8 mouse cellular contexts compared by ENCODE assay signal in genomic region chr4:145836863-145837440, GRCm38 (mm10). TPM values are rescaled to one million over a fixed set of nuclear protein-coding genes. Genes with fewer than 3 reads are reported as not detected.
DNase-seq lines count a peak whose midpoint lies in the region; ATAC-seq and TF ChIP-seq lines count a peak whose summit lies in the region.
"Not testable (repeated sequence)": the region's sequence is repeated elsewhere in the genome, so short reads cannot be mapped to it uniquely, and the experiment has no call there.
"Had no signal": no experiment of that assay in that cellular context is flagged by ENCODE, and none has a peak within 500 bp of the region (broad histone marks: within the 10 kb centered on the region; RNA-seq: fewer than 3 reads in every experiment).

No protein-coding gene starts in this region.

- H3K9ac ChIP-seq in forebrain, embryonic 13.5 days; heart, embryonic 15.5 days; kidney, embryonic 15.5 days; liver, embryonic 13.5 days; midbrain, embryonic 16.5 days (ENCODE audit: low read depth, low read length); stomach, postnatal 0 days (ENCODE audit: low read length): not testable (repeated sequence)

- not testable (repeated sequence) for TF ChIP-seq EP300 in stomach, postnatal 0 days (optimal IDR thresholded peaks at IDR 0.05)

- DNase-seq in adrenal gland, postnatal 4 days (ENCODE audit: low spot score in 2 of 2), result peak; percentile 5 to 14
- not testable (repeated sequence) for DNase-seq in liver, embryonic 13.5 days
- DNase-seq in stomach, postnatal 0 days (ENCODE audit: low spot score), result peak; percentile 14

- not testable (repeated sequence) for H3K27me3 ChIP-seq in forebrain, embryonic 13.5 days; heart, embryonic 15.5 days; kidney, embryonic 15.5 days; liver, embryonic 13.5 days; midbrain, embryonic 16.5 days (ENCODE audit: control insufficient read depth, insufficient read depth, low read depth, low read length); stomach, postnatal 0 days (ENCODE audit: control insufficient read depth, insufficient read depth, low read length)

- not testable (repeated sequence) for H3K4me1 ChIP-seq in forebrain, embryonic 13.5 days; heart, embryonic 15.5 days (replicated peaks); kidney, embryonic 15.5 days; liver, embryonic 13.5 days (replicated peaks); midbrain, embryonic 16.5 days (ENCODE audit: control insufficient read depth, insufficient read depth, low read length); stomach, postnatal 0 days (replicated peaks; ENCODE audit: control insufficient read depth, insufficient read depth)

- H3K4me3 ChIP-seq in forebrain, embryonic 13.5 days; heart, embryonic 15.5 days; kidney, embryonic 15.5 days (replicated peaks); liver, embryonic 13.5 days (replicated peaks); midbrain, embryonic 16.5 days (ENCODE audit: low read depth, low read length); stomach, postnatal 0 days (ENCODE audit: low read depth, low read length): not testable (repeated sequence)

- WGBS in forebrain, embryonic 13.5 days, result 68% methylated on average over 51 of the region's 75 CpGs
- WGBS in heart, embryonic 15.5 days, result 52% methylated on average over 53 of the region's 75 CpGs
- WGBS in kidney, embryonic 15.5 days, result 67% methylated on average over 53 of the region's 75 CpGs
- 43% methylated on average over 55 of the region's 75 CpGs for WGBS in liver, embryonic 13.5 days (ENCODE audit: insufficient replicate concordance)
- 67% methylated on average over 46 of the region's 75 CpGs for WGBS in midbrain, embryonic 16.5 days
- 62% methylated on average over 45 of the region's 75 CpGs for WGBS in stomach, postnatal 0 days

- H3K36me3 ChIP-seq in forebrain, embryonic 13.5 days (ENCODE audit: poor library complexity, severe bottlenecking); heart, embryonic 15.5 days; kidney, embryonic 15.5 days; liver, embryonic 13.5 days; midbrain, embryonic 16.5 days (ENCODE audit: control insufficient read depth, insufficient read depth, low read length); stomach, postnatal 0 days (ENCODE audit: control insufficient read depth, insufficient read depth, low read length): not testable (repeated sequence)

- H3K27ac ChIP-seq in forebrain, embryonic 13.5 days; heart, embryonic 15.5 days; kidney, embryonic 15.5 days; liver, embryonic 13.5 days; midbrain, embryonic 16.5 days (ENCODE audit: low read length); stomach, postnatal 0 days (replicated peaks): not testable (repeated sequence)

- H3K9me3 ChIP-seq in forebrain, embryonic 13.5 days (replicated peaks), result peaks cover 11% of the 10 kb centered on the region
- H3K9me3 ChIP-seq in heart, embryonic 15.5 days (replicated peaks); stomach, postnatal 0 days (ENCODE audit: control insufficient read depth, low read length): not testable (repeated sequence)
- peaks cover 11% of the 10 kb centered on the region for H3K9me3 ChIP-seq in kidney, embryonic 15.5 days (replicated peaks)
- peaks cover 11% of the 10 kb centered on the region for H3K9me3 ChIP-seq in liver, embryonic 13.5 days (replicated peaks)
- H3K9me3 ChIP-seq in midbrain, embryonic 16.5 days (replicated peaks; ENCODE audit: control insufficient read depth, low read length, poor library complexity, severe bottlenecking), result peaks cover 13% of the 10 kb centered on the region

- H3K4me2 ChIP-seq in forebrain, embryonic 13.5 days; heart, embryonic 15.5 days; kidney, embryonic 15.5 days; liver, embryonic 13.5 days; midbrain, embryonic 16.5 days (ENCODE audit: low read length); stomach, postnatal 0 days (replicated peaks; ENCODE audit: low read depth): not testable (repeated sequence)

- TF ChIP-seq CTCF in stomach, postnatal 0 days (IDR thresholded peaks at IDR 0.05; ENCODE audit: low read depth), result not testable (repeated sequence)

- peak; percentile 81 for ATAC-seq in forebrain, embryonic 13.5 days
- peak; percentile 82 for ATAC-seq in heart, embryonic 15.5 days (replicated peaks; ENCODE audit: insufficient number of reproducible peaks, insufficient read depth, low FRiP score, low read depth)
- peak; percentile 91 for ATAC-seq in kidney, embryonic 15.5 days (replicated peaks; ENCODE audit: low FRiP score)
- ATAC-seq in liver, embryonic 13.5 days (ENCODE audit: low read depth), result peak; percentile 77
- peak; percentile 82 for ATAC-seq in midbrain, embryonic 16.5 days
- ATAC-seq in stomach, postnatal 0 days (ENCODE audit: low FRiP score, low TSS enrichment), result peak; percentile 86

RNA-seq across cellular contexts. Expression of gene Zfp986, which starts 31.6 kb away (rescaled TPM):
- total RNA-seq in adrenal gland, postnatal 4 days (2021), result not detected
- not detected in 2 replicates for polyA plus RNA-seq in forebrain, embryonic 13.5 days (2015; fragmentation: Nextera tagmentation; extraction: Ambion mirVana)
- polyA plus RNA-seq in heart, embryonic 15.5 days (2015; fragmentation: Nextera tagmentation; extraction: Ambion mirVana), result not detected in 2 replicates
- polyA plus RNA-seq in kidney, embryonic 15.5 days (2015; fragmentation: Nextera tagmentation; extraction: Ambion mirVana), result not detected in 2 replicates
- polyA plus RNA-seq in liver, embryonic 13.5 days (2015; fragmentation: Nextera tagmentation; extraction: Ambion mirVana), result not detected in 2 replicates
- not detected in 2 replicates for polyA plus RNA-seq in midbrain, embryonic 16.5 days (2015; fragmentation: Nextera tagmentation; extraction: Ambion mirVana)
- polyA plus RNA-seq in stomach, postnatal 0 days (2015; fragmentation: Nextera tagmentation; extraction: Ambion mirVana), result not detected in 2 replicates
- total RNA-seq: heart, postnatal 36 days had no signal
